Mouse (Mus musculus) mesoderm, embryonic 11.5 days (tissue): ENCODE results near the gene Acin1.
A peak's percentile ranks its signal among the peaks of the same experiment; 100 is the strongest.

Experiments
- DNase-seq: peaks from one replicate; pipeline ENCODE4 v3.0.0-alpha.2; 2012; ENCODE audit warnings: low read depth, low spot score

Gene Acin1

DNA sequence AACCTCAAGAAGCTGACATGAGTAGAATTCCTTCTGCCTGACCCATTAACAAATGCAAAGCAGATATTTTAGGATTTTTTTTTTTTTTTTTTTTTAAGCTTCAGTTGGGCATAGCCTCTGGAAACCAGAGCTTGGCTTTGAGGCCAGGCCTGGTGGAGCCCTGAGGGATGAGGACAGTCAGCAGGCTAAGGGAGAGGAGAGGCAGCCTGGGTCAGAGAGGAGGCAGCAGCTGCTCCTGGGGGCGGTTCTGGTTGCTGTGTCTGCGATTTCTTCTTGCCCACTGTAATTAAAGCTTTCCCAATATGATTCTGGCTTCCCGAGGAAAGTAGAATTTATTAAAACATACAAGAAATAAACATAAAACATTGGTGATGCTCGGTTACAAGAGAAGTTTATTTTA, 77.5 kb downstream of the Acin1 start:
- DNase-seq: no peak

DNA sequence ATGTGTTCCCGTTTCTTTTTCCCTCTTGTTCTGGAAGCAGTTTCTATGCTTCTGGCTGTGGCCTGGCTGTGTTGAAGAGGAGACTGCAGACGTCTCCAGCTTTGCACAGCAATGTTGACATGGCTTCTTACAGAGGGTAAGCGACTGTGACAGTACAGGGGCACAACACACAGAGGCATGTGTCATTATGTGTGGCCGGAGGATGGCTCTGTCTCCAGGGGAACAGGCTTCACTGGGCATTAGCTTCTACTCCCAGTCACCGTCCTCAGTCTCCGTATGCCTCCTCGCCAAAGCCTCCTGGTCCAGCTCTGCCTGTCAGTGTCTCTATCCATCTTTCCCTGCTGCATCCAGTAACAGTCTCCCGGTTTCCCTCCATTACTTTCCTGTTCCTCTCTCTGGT, 79.5 kb downstream of the Acin1 start:
- no peak for DNase-seq

DNA sequence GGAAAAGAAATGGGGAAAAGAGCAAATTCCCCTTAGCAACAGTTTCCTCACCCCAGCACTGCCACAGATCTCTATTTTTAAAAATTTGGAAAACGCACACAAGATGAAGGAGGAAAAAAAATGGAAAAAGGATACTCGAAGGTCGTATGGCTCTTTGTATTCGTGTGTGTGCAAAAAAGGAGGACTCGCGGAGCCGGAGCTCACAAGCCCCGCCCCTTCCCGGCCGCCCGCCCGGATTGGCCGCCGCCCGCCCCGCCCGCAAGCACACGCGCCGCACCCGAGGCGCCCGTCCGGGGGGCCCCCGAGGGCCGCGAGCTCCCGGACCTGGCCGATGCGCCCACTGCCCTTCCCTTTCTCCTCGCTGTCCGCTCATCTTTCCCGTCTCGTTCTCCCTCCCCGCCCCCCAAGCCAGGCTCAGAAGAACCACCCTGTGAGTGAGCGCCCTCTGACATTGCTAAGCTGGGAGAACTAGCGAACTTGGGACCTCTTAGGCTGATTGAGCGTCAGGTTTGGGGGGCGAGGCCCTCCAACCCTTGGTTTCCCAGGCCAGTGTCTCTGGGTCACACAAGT, 80.9 kb downstream of the Acin1 start, which contains the start of gene 4931414P19Rik:
Gene 4931414P19Rik, minus strand, starts transcription at position 242 of the 570 bp plus-strand sequence.
- DNase-seq: peak; percentile 71

DNA sequence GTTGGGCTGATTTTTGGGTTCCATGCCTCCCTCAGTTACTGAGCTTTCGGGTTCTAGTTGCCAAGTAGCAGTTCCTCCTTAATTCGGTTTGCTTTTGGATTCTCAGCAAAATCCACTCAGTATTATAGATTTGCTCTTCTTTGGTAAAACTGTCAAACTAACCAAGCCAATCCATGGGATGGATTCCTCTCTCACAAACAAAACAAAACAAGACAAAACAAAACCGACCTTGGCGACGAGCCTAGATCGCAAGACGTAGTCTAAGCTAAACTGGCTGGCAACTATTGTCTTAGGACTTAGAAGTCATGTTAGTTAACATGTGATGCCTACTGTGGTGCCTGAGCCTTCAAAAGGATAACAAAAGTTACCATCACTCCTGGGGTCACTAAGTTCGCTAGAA, 83.0 kb downstream of the Acin1 start:
- no peak for DNase-seq

DNA sequence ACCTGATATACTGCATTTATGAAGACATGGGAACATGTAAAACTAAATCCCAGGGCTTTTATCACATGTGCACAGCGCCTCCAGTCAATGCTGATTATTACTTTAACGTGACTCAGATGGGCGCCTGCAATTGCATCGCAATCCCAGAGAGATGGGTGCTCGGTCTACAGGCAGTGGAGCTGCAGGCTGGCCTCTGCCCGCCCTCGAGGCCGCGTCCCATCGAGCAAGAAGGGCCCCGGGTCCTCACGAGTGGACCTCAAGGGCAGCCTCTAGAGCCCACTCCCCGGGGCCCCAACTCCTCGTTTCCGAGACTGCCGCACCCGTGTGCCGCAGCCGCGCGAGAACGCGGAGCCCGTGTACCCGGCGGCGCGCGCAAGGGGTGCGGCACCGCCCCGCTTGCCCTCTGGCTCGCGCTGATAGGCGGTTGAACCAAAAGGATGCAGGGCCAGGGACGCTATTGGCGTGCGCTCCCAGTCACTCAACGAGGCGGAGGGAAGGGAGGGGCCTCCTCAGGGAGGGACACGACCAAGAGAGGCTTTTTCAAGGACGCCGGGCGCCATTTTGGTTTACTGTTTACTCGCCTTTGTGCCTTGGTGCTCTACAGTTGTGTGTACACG, 83.6 kb downstream of the Acin1 start:
- peak; percentile 96 for DNase-seq

DNA sequence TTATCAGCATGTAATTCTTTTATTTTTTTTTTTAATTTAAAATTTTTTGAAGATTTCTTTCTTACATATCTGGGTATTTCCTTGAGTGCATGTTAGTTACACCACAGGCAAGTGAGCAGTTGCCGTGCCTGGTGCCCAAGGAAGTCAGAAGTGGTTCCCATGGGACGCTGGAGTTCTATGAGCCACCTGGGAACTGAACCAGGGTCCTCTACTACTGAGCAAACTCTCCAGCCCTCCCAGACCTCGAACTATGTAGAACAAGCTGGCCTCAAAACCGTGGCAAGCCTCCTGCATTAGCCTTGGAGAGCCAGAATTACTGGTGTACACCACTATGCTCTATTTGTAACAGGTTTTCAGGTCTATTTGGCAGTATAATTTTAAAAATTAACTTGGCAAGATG, 84.1 kb downstream of the Acin1 start:
- DNase-seq: no peak

DNA sequence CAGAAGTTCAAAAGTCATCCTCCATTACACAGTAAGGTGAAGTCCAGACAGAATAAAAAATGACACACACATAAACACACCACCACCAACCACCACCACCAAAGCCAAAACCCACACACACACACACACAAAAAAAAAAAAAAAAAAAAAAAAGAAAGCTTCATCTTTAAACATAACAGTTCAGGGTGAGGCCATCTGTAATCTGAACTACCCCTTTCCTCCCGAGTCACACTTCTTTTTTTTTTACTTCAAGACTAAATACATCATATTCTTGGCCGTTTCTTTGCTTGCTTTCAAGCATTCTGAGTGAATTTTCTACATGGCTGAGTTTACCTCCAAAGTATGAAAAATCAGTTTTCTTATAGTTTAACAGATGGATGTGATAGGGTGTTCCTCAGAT, 85.1 kb downstream of the Acin1 start:
- no peak for DNase-seq

DNA sequence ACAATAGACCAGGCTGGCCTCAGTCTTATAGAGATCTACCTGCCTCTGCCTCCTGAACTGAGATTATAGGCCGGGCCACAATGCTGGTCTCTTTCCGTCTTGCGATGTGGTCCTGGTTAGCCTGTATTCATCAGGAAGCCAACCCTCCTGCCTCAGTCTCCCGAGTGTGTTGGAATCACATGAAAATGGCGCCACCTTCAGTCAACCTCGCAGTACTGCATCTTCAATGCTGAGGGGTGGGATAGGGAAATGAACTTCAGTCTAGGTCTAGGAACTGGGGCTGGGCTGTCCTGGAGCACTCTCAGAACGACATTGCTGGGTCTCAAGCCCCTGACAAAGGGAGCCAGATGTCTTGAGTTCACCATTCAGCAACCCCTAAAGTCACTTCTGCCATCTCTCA, 89.6 kb downstream of the Acin1 start:
- DNase-seq: no peak

DNA sequence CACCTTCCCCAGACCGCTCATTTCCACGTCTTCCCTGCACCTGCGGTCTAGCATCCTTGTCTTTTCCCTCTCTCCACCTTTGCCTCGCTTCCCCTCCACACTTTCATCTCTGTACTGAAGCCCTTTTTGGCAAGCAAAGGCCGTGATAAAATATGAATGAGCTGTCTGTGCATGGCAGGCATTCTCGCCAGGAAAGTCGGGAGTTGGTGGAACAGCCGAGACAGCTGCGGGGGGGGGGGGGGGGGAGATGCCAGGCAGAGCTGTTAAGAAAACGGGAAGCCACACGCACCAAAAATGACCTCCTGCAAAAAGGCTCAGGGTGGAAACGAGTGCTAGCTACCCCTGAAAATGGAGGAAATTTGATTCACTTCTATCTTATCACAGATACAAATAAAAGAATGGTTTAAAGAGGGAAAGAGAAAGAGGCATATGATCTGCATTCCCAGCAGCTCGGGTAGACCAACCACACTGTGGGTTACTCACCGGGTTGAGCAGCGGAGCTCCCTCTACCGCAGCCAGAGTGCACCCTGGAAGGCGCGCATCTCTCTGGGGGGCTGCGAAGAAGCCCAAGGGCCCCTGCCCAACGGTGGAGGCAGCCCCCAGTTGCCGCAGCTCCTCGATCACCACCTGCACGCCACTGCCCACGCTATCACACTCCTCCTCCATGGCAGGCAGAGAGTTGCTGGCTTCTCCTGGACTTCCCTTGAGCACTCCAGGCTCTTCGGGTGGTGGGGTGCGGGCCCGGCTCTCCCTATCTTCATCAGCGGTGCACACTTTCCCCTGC, 91.9 kb downstream of the Acin1 start:
- DNase-seq: no peak

DNA sequence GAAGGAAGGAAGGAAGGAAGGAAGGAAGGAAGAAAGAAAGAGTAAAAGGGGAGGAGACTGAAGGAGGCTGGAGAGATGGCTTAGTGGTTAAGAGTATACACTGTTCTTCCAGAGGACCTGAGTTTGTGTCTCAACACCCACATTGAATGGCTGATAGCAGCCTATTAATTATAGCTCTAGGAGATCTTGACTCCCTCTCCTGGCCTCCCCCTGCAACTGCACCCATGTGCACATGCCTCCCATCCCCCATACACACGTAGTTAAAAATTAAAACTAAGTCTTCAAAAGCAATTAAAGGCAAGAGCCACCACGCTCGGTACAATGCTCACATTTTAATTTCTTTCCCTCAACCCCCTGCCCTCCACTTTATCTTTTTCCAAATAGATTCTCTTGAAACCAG, 92.7 kb downstream of the Acin1 start:
- DNase-seq: no peak

DNA sequence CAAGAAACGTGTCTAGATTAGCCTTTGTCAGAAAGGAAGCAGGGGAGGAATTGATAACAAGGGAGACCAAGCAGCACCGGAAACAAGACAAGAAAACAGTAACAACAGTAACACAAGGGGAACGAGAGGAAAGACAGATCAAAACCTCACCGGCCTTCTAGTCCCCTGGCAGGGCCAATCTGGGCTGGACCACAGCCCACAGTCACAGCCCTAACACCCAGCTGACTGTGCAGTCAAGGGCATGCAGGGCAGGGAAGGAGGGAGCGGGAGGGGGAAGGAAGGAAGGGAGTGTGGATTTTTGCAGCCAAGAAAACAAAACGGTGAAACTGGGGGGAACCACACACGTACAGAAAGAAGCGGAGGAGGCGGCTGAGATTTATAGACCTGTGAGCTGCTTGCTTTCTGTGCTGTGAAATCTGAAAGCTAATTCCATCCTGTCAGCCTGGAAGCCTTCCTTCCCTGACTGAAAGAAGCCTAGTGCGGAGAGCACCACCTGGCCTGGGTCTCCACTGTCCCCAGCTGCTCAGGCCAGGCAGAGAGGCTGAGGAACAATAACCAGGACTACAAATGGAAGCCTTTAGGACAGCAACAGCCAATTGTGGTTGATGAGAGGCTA, 94.3 kb downstream of the Acin1 start:
- no peak for DNase-seq
